Comparison of ENCODE assay signal across 9 mouse cellular contexts in the genomic region with DNA sequence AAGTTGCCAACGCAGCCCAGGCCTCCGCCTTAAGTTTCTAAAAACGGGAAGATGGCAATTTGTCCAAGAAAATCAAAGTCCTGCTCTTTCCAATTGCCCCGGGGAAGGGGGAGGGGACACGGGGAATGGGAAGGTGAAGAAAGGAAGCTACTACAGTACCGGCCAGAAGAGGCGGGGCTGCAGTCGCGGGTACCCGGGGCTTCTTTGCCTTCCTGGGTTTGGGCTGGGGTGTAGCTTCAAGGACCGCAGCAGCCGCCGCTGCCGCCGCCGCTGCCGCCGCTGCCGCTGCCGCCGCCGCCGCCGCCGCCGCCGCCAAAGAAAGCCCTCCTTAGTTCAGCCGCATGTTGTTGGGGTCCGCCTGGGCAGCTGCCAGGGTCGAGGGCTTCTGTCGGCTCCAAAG. TPM values are rescaled to one million over a fixed set of nuclear protein-coding genes. Genes with fewer than 3 reads are reported as not detected.
DNase-seq lines count a peak whose midpoint lies in the region; ATAC-seq and TF ChIP-seq lines count a peak whose summit lies in the region.
"Had no signal": no experiment of that assay in that cellular context is flagged by ENCODE, and none has a peak within 500 bp of the region (broad histone marks: within the 10 kb centered on the region; RNA-seq: fewer than 3 reads in every experiment).

No protein-coding gene starts in this region.

- peak overlapping the region; percentile 71 for H3K4me3 ChIP-seq in layer of hippocampus, adult 2 months
- H3K4me3 ChIP-seq in forebrain, postnatal 0 days (ENCODE audit: low read depth, low read length), result peak overlapping the region; percentile 50
- H3K4me3 ChIP-seq in neural tube, embryonic 15.5 days (replicated peaks), result peak overlapping the region; percentile 56

- no peaks in the 10 kb centered on the region for H3K9me3 ChIP-seq in forebrain, postnatal 0 days (ENCODE audit: low read length)
- H3K9me3 ChIP-seq in neural tube, embryonic 15.5 days (replicated peaks), result no peaks in the 10 kb centered on the region

- no peak for TF ChIP-seq CTCF in layer of hippocampus, adult 2 months (conservative IDR thresholded peaks at IDR 0.05)
- TF ChIP-seq CTCF in forebrain, postnatal 0 days (IDR thresholded peaks at IDR 0.05; ENCODE audit: low read depth), result no peak

- no peaks in the 10 kb centered on the region for H3K36me3 ChIP-seq in forebrain, postnatal 0 days (ENCODE audit: insufficient read depth)
- no peaks in the 10 kb centered on the region for H3K36me3 ChIP-seq in neural tube, embryonic 15.5 days

- 34% methylated on average over 31 of the region's 31 CpGs for WGBS in forebrain, postnatal 0 days
- 17% methylated on average over 27 of the region's 31 CpGs for WGBS in neural tube, embryonic 15.5 days

- peak overlapping the region; percentile 56 for H3K9ac ChIP-seq in forebrain, postnatal 0 days
- H3K9ac ChIP-seq in neural tube, embryonic 15.5 days (replicated peaks), result peak overlapping the region; percentile 55

- peak overlapping the region; percentile 86 for H3K27ac ChIP-seq in layer of hippocampus, adult 2 months
- peak overlapping the region; percentile 72 for H3K27ac ChIP-seq in forebrain, postnatal 0 days (ENCODE audit: low read depth, low read length)
- H3K27ac ChIP-seq in neural tube, embryonic 15.5 days (replicated peaks), result peak overlapping the region; percentile 82
- H3K27ac ChIP-seq: macrophage had no signal

- peak overlapping the region; percentile 67 for H3K4me2 ChIP-seq in forebrain, postnatal 0 days (ENCODE audit: low read depth)
- peak overlapping the region; percentile 79 for H3K4me2 ChIP-seq in neural tube, embryonic 15.5 days

- DNase-seq in layer of hippocampus, adult 2 months (ENCODE audit: low spot score in 2 of 2), result no peak
- DNase-seq in layer of hippocampus, adult 18-20 months (ENCODE audit: low spot score in 2 of 2), result no peak
- DNase-seq in adrenal gland, postnatal 14 days, result peak; percentile 20
- peak; percentile 38 for DNase-seq in forebrain, postnatal 0 days
- DNase-seq in kidney, postnatal 4 days, result peak; percentile 19 to 43
- no peak for DNase-seq in cerebellum, postnatal 36 days
- no peak for DNase-seq in left cerebral cortex, adult 18-20 months (ENCODE audit: low spot score in 2 of 2)

- no peaks in the 10 kb centered on the region for H3K4me1 ChIP-seq in forebrain, postnatal 0 days (ENCODE audit: insufficient read depth)
- no peaks in the 10 kb centered on the region for H3K4me1 ChIP-seq in neural tube, embryonic 15.5 days

- no peak for ATAC-seq in forebrain, postnatal 0 days
- ATAC-seq in neural tube, embryonic 15.5 days (ENCODE audit: low FRiP score), result peak; percentile 0; the same call in 1 of the 2 replicates

- H3K27me3 ChIP-seq in forebrain, postnatal 0 days (ENCODE audit: insufficient read depth, low read length), result no peaks in the 10 kb centered on the region
- no peaks in the 10 kb centered on the region for H3K27me3 ChIP-seq in neural tube, embryonic 15.5 days (replicated peaks)

RNA-seq across cellular contexts. Expression of gene Pcdh19, which starts 0.6 kb away (rescaled TPM):
- 10 to 100 TPM; 67.1 to 80.2 TPM for total RNA-seq in layer of hippocampus, adult 2 months (2021)
- 10 to 100 TPM; 75.8 to 80.0 TPM for total RNA-seq in layer of hippocampus, adult 18-20 months (2021)
- 8.1 and 8.6 TPM in 2 replicates for total RNA-seq in adrenal gland, postnatal 14 days (2021)
- 44.9 and 67.1 TPM in 2 replicates for total RNA-seq in forebrain, postnatal 0 days (2014; rRNA removed)
- polyA plus RNA-seq in forebrain, postnatal 0 days (2015; fragmentation: Nextera tagmentation; extraction: Ambion mirVana), result 15.8 and 23.6 TPM in 2 replicates
- 12.3 and 16.1 TPM in 2 replicates for polyA plus RNA-seq in neural tube, embryonic 15.5 days (2015; fragmentation: Nextera tagmentation; extraction: Ambion mirVana)
- 10 to 100 TPM; 30.9 to 37.3 TPM for total RNA-seq in left cerebral cortex, adult 18-20 months (2021)
- polyA plus RNA-seq: macrophage had no signal

Comparison
In these comparisons a context has a peak if more than half of its experiments do, and no peak if none do; other contexts are left out.
1. DNase-seq: peak in adrenal gland, postnatal 14 days (single experiment), forebrain, postnatal 0 days (single experiment) and kidney, postnatal 4 days (2 of 2); none in layer of hippocampus, adult 2 months (0 of 2), layer of hippocampus, adult 18-20 months (0 of 2), cerebellum, postnatal 36 days (0 of 2) and left cerebral cortex, adult 18-20 months (0 of 2).
2. Peak in every context shown above with its lines, with median percentiles within 50 percentile points of each other: H3K27ac ChIP-seq and H3K4me3 ChIP-seq.